Mouse (Mus musculus) embryo, embryonic 11.5 days (tissue): ENCODE data around the gene Gm10282.

Source experiments
- DNase-seq: peaks from one replicate; pipeline ENCODE4 v3.0.0-alpha.2; 2012; ENCODE audit warnings: low read depth, low spot score

The Gm10282 gene

GRCm38 (mm10) chr8:72262756-72263155 is 42.3 kb downstream of the Gm10282 start:
- no peak for DNase-seq

GRCm38 (mm10) chr8:72261872-72262271 is 43.2 kb downstream of the Gm10282 start:
- DNase-seq, result no peak

GRCm38 (mm10) chr8:72261431-72261830 is 43.6 kb downstream of the Gm10282 start:
- no peak for DNase-seq

GRCm38 (mm10) chr8:72261019-72261418 is 44.0 kb downstream of the Gm10282 start:
- DNase-seq, result peak; percentile 46

- DNase-seq, result no peak
Observed at GRCm38 (mm10) chr8:72260585-72260984, 44.5 kb downstream of the Gm10282 start.

GRCm38 (mm10) chr8:72259862-72260261 is 45.2 kb downstream of the Gm10282 start:
- no peak for DNase-seq

- DNase-seq, result no peak
Observed at GRCm38 (mm10) chr8:72257902-72258238, 47.2 kb downstream of the Gm10282 start.

GRCm38 (mm10) chr8:72257171-72257901 is 47.7 kb downstream of the Gm10282 start:
- DNase-seq, result no peak
